Mouse (Mus musculus): ENCODE measurements at regions not wholly inside any gene's neighbourhood (a gene's known extent, or its start where the extent isn't known, plus 50 kb on each side); places are given as distances from the start of the nearest gene placed in this dataset.

- no peak for ATAC-seq (replicated peaks in 1 of 2; ENCODE audit: insufficient read depth in 1 of 2, low FRiP score in 2 of 2, low TSS enrichment in 1 of 2, low read depth in 1 of 2, poor library complexity in 2 of 2, severe bottlenecking in 2 of 2)
Observed at GRCm38 (mm10) chr8:87297761-87298160, 174.6 kb downstream of the Cbln1 start.

- ATAC-seq (replicated peaks in 1 of 2; ENCODE audit: insufficient read depth in 1 of 2, low FRiP score in 2 of 2, low TSS enrichment in 1 of 2, low read depth in 1 of 2, poor library complexity in 2 of 2, severe bottlenecking in 2 of 2): no peak
Observed at GRCm38 (mm10) chr8:87297331-87297730, 175.1 kb downstream of the Cbln1 start.

DNA sequence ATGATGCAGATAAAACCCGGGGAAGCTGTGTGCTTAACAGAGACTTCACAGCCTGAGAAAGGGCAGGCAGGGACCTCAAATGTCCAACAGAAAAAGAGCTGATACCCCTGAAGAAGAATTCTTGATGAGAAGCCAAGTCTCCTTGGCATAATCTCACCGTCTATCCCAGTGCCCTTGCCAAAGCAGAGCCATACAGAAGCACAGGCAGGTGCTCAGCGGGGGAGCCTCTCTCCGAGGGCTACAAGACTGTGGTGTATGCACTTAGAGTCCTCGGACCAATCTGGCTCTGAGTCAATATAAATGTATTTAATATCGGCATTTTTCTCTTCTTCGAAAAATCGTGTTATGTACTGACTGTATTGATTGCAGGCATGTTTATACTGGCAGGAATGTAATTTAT lies 186.3 kb downstream of the Cbln1 start:
- ATAC-seq (replicated peaks in 1 of 2; ENCODE audit: insufficient read depth in 1 of 2, low FRiP score in 2 of 2, low TSS enrichment in 1 of 2, low read depth in 1 of 2, poor library complexity in 2 of 2, severe bottlenecking in 2 of 2): no peak

GRCm38 (mm10) chr8:87284356-87284755 lies 188.1 kb downstream of the Cbln1 start:
- 0 out of 4 replicates have a peak, but pooled peaks of 1 of the 2 experiments have one; percentile 22 for ATAC-seq (replicated peaks in 1 of 2; ENCODE audit: insufficient read depth in 1 of 2, low FRiP score in 2 of 2, low TSS enrichment in 1 of 2, low read depth in 1 of 2, poor library complexity in 2 of 2, severe bottlenecking in 2 of 2)

DNA sequence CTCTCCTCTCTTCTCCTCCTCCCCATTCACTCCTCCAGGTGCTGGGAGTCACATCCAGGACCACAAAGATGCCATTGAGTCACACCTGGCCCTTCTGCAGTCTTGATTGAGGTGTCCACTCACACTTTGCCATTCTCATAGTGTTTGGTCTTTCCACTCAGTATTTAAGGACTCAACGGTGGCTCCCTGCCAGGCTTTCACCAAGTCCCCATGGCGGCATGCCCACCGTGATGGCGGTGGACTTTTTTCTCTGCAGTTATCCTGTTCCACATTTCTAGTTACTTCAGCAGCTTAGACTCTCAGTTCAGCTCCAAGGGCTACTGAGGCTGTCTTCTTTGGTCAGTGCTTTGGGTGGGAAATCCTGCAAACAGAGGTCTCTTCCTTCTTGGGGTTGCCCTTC lies 189.9 kb downstream of the Cbln1 start:
- no peak for ATAC-seq (replicated peaks in 1 of 2; ENCODE audit: insufficient read depth in 1 of 2, low FRiP score in 2 of 2, low TSS enrichment in 1 of 2, low read depth in 1 of 2, poor library complexity in 2 of 2, severe bottlenecking in 2 of 2)

DNA sequence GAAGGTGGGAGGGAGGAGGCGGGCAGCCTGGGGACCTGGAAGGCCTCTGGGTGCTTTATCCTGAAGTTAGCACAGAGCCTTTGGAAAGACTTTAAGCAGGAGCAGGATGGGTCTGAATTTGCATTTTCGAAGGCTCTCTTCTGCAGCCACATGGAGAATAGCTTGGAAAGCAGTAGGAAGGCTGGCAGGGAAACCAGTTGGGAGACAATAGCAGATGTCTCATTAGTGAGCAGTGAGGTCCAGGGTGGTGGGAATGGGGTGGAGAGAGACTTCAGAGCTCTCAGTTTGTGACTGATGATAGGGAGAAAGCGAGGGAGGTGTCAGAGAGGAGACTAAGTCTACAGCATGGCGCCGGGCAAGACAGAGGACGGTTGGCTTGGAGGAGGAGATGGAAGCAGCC lies 199.1 kb downstream of the Cbln1 start:
- no peak for ATAC-seq (replicated peaks in 1 of 2; ENCODE audit: insufficient read depth in 1 of 2, low FRiP score in 2 of 2, low TSS enrichment in 1 of 2, low read depth in 1 of 2, poor library complexity in 2 of 2, severe bottlenecking in 2 of 2)

- ATAC-seq (replicated peaks in 1 of 2; ENCODE audit: insufficient read depth in 1 of 2, low FRiP score in 2 of 2, low TSS enrichment in 1 of 2, low read depth in 1 of 2, poor library complexity in 2 of 2, severe bottlenecking in 2 of 2): no peak
Observed at GRCm38 (mm10) chr8:87270525-87271187, 201.8 kb downstream of the Cbln1 start.

- ATAC-seq (replicated peaks in 1 of 2; ENCODE audit: insufficient read depth in 1 of 2, low FRiP score in 2 of 2, low TSS enrichment in 1 of 2, low read depth in 1 of 2, poor library complexity in 2 of 2, severe bottlenecking in 2 of 2): no peak
Observed at GRCm38 (mm10) chr8:87268159-87268558, 204.2 kb downstream of the Cbln1 start.

DNA sequence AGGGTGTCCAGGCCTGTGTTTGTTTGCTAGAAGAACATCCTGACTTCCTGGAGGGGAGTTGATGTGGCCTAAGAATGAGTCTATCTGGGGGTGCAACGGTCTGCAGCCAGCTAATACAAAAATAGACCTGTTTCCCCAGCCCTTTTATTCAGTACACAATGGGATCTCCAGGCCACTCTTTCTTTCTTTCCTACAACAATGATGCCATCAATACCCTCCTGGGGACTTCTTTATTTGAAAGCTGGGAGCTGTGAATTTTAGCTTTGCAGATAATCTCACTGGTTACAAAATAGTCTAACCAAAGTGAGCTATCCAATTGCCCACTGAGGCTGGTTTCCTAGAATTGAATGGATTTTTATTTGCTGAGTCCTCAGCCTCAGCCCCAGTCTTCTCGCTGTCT lies 207.4 kb downstream of the Cbln1 start:
- ATAC-seq (replicated peaks in 1 of 2; ENCODE audit: insufficient read depth in 1 of 2, low FRiP score in 2 of 2, low TSS enrichment in 1 of 2, low read depth in 1 of 2, poor library complexity in 2 of 2, severe bottlenecking in 2 of 2): no peak

GRCm38 (mm10) chr8:87260305-87260704 lies 212.1 kb downstream of the Cbln1 start:
- no peak for ATAC-seq (replicated peaks in 1 of 2; ENCODE audit: insufficient read depth in 1 of 2, low FRiP score in 2 of 2, low TSS enrichment in 1 of 2, low read depth in 1 of 2, poor library complexity in 2 of 2, severe bottlenecking in 2 of 2)

GRCm38 (mm10) chr8:87242681-87243080 lies 229.7 kb downstream of the Cbln1 start:
- ATAC-seq (replicated peaks in 1 of 2; ENCODE audit: insufficient read depth in 1 of 2, low FRiP score in 2 of 2, low TSS enrichment in 1 of 2, low read depth in 1 of 2, poor library complexity in 2 of 2, severe bottlenecking in 2 of 2): no peak

DNA sequence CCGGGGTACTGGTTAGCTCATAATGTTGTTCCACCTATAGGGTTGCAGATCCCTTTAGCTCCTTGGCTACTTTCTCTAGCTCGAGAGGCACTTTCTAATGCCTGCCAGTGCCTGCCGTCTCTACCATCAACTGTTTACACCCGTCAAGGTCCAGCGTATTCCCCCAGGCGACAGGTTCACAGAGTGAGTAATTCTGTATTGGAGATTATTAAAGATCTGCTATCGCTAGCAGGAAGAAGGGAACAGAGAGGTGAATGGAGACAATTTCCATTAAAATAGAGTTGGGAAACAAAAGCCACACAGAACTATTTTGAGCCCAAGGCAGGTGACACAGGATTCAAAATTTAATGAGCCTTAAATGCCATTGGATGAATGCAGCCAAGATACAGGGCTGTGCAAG lies 235.2 kb downstream of the Cbln1 start:
- no peak for ATAC-seq (replicated peaks in 1 of 2; ENCODE audit: insufficient read depth in 1 of 2, low FRiP score in 2 of 2, low TSS enrichment in 1 of 2, low read depth in 1 of 2, poor library complexity in 2 of 2, severe bottlenecking in 2 of 2)

GRCm38 (mm10) chr8:87236438-87236837 lies 236.0 kb downstream of the Cbln1 start:
- ATAC-seq (replicated peaks in 1 of 2; ENCODE audit: insufficient read depth in 1 of 2, low FRiP score in 2 of 2, low TSS enrichment in 1 of 2, low read depth in 1 of 2, poor library complexity in 2 of 2, severe bottlenecking in 2 of 2): no peak

- ATAC-seq (replicated peaks in 1 of 2; ENCODE audit: insufficient read depth in 1 of 2, low FRiP score in 2 of 2, low TSS enrichment in 1 of 2, low read depth in 1 of 2, poor library complexity in 2 of 2, severe bottlenecking in 2 of 2): no peak
Observed at GRCm38 (mm10) chr8:87235341-87236075, 236.9 kb downstream of the Cbln1 start.

GRCm38 (mm10) chr8:87234336-87234735 lies 238.1 kb downstream of the Cbln1 start:
- ATAC-seq (replicated peaks in 1 of 2; ENCODE audit: insufficient read depth in 1 of 2, low FRiP score in 2 of 2, low TSS enrichment in 1 of 2, low read depth in 1 of 2, poor library complexity in 2 of 2, severe bottlenecking in 2 of 2): no peak

DNA sequence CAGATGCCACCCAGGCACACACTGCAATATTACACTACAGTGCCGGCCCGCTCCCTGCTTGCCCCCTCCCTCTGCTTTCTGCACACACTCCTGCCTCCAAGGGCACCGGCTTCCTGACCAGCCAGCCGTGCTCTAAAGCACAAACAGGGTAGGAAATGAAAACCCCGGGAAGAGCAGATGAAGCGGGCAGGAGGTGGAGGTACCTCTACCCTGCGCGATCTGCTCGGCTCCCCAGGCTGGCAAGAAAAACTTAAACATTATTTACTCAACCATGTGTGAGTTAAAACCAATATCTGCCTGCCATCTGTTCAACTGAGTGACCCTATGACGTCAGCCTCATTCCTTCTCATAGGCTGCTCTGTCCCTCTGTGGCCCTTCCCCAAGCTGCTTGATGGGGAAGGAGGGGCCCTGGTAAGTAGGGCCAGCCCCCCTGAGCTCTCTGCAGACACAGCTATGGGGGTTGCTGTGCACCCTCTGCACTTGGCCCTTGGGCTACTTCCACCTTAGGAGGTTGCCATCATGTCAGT lies 238.5 kb downstream of the Cbln1 start:
- no peak for ATAC-seq (replicated peaks in 1 of 2; ENCODE audit: insufficient read depth in 1 of 2, low FRiP score in 2 of 2, low TSS enrichment in 1 of 2, low read depth in 1 of 2, poor library complexity in 2 of 2, severe bottlenecking in 2 of 2)

DNA sequence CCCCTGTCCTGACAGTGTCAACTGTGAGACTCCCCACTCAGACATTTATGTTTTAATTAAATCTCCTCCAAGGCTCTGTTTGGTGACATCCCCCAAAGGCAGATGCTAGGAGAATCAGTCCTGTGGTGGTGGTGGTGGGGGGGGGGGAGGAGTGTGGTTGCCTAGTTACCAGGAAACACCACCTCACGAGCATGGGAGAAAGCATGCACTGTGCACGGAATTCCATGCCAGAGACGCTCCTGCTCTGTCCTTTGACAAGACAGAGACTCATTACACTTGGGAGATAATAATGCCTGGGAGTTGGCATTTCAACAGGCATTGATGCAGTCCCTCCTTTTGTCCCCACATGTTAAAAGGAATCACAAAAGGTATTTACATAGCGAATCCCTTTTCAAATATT lies 240.6 kb downstream of the Cbln1 start:
- no peak for ATAC-seq (replicated peaks in 1 of 2; ENCODE audit: insufficient read depth in 1 of 2, low FRiP score in 2 of 2, low TSS enrichment in 1 of 2, low read depth in 1 of 2, poor library complexity in 2 of 2, severe bottlenecking in 2 of 2)

GRCm38 (mm10) chr8:87230096-87230495 lies 242.3 kb downstream of the Cbln1 start:
- ATAC-seq (replicated peaks in 1 of 2; ENCODE audit: insufficient read depth in 1 of 2, low FRiP score in 2 of 2, low TSS enrichment in 1 of 2, low read depth in 1 of 2, poor library complexity in 2 of 2, severe bottlenecking in 2 of 2): no peak

GRCm38 (mm10) chr8:87229182-87229581 lies 243.2 kb downstream of the Cbln1 start:
- ATAC-seq (replicated peaks in 1 of 2; ENCODE audit: insufficient read depth in 1 of 2, low FRiP score in 2 of 2, low TSS enrichment in 1 of 2, low read depth in 1 of 2, poor library complexity in 2 of 2, severe bottlenecking in 2 of 2): no peak

Measured in hematopoietic stem cell, adult 5-6 weeks (primary cell).